Mouse (Mus musculus) C2C12 (cell line): ENCODE results near the gene Fsip1.

Experiments
- CTCF ChIP-seq: IDR thresholded peaks from one replicate; pipeline ENCODE4 v1.5.1; 2011; ENCODE audit not compliant: control insufficient read depth, insufficient read depth, insufficient read length
- FOSL1 ChIP-seq: IDR thresholded peaks from one replicate; pipeline ENCODE4 v1.8.0; 2011; ENCODE audit warnings: mild to moderate bottlenecking, low read length; ENCODE audit not compliant: poor library complexity, insufficient read depth, severe bottlenecking
- MAX ChIP-seq: IDR thresholded peaks from one replicate; pipeline ENCODE4 v1.6.1; 2011; ENCODE audit warnings: mild to moderate bottlenecking, control low read depth

- TF ChIP-seq CTCF: peak; percentile 63
- TF ChIP-seq FOSL1: no peak
- no peak for TF ChIP-seq MAX
Measured at GRCm38 (mm10) chr2:118245914-118246313, 10.9 kb downstream of the Fsip1 start.
